Mouse (Mus musculus) liver, adult 2 months (tissue): Measurements from ENCODE around the gene Mrtfa.

Source experiments
- CTCF ChIP-seq: fragments of 200-500 bp; IDR thresholded peaks from 2 replicates; pipeline ENCODE4 v1.5.1; 2011; ENCODE audit warnings: low read depth, low read length, control low read depth
- POLR2A ChIP-seq: fragments of 200-500 bp; IDR thresholded peaks from 2 replicates; pipeline ENCODE4 v1.6.1; 2011; ENCODE audit warnings: low read length, control low read depth; ENCODE audit not compliant: insufficient read depth; ENCODE audit errors: extremely low read depth

DNA sequence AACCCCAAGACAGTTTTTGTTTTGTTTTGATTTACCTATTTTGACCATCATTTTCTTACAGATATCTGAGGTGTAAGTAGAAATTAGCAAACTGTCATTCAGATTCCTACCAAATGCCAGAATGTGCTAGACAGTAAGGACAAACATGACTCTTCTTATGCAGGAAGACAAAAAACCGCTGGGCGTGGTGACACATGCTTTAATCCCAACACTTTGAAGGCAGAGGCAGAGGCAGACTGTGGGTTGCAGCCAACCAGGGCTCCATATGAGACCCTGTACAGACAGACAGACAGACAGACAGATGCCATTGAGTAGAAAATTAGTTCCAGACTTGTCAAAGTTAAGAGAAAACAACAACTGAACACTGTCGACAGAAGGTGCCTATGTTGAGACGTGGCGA, 24.3 kb downstream of the Mrtfa start:
- no peak for TF ChIP-seq CTCF
- no peak for TF ChIP-seq POLR2A
